Mouse (Mus musculus): ENCODE data around the gene Gsn. TPM values are rescaled to one million over a fixed set of nuclear protein-coding genes. Genes with fewer than 3 reads are reported as not detected.
A peak's percentile ranks its signal among the peaks of the same experiment; 100 is the strongest.

Gene Gsn
- total RNA-seq, 4 experiments from 2014 or later: 584 to 827 (median 671) TPM

DNA sequence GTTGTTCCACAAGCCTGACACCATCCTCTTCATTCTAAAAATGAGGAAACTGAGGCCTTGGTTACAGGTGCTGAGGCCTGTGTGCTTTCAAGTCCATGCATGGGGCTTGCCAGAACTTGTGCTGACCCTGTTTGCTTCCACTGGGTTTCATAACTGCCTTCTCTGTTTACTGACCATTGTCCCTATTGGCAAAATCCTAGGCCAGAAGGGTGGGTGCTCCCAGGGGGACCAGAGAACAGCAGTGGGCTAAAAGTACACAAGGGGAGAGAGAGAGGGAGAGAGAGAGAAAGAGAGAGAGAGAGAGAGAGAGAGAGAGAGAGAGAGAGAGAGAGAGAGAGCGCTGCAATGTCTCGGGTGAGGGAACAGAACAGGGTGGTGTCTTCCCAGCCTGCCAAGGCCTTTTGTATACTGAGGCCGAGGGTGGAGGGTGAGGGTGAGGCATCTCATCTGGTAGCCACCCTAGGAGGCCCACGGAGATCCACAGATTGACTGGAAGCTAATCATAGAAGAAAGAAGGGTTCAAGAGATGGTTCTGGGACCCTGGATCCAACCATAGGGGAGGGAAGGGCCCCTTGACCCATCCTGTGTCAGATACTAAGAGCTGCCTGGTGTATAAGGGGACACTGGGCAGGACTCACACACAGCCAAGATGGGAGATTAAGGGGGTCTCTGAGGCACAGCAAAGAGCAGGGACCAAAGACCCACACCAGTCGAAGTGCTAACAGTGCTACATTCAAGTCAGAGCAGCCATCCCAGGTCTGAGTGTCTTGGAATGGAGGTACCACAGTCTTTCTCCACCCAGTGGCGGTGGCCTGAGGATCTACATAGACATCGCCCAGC, 22.4 kb downstream of the Gsn start:
- no peak for DNase-seq (ENCODE audit: low spot score)

DNA sequence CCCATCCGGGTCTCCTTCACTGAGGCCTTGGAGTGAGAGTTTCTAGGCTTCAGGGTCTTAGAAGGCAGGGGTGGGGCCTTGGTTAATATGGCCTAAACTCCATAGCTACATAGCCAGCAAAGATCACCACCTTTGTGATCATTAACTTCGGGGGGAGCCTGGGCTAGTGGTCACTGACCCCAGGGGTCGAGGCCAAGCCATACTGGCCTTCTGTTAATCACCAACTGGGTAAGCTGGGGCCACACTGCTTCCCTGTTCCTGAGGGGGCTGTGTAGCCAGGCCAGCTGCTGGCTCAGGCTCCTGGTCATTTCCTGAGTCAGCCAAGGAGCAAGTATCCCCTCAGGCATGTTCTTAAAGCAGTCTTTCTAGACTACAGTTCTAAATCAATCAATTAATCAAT, 23.8 kb downstream of the Gsn start:
- DNase-seq (ENCODE audit: low spot score): no peak

DNA sequence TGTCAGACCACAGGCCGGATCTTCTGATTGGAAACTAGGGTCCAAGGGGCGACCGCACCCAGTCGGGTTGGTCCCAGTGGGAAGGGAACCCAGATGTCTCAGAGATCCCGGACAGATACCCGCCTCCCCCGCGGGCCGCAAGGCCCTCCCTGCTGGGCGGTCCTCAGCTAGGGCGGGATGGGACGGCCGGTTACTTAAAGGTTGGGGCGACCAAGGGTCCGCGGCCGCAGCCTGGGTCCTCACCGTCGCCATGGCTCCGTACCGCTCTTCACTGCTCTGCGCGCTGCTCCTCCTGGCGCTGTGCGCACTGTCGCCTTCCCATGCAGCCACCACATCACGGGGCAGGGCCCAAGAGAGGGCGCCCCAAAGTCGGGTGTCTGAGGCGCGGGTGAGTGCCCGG, 26.0 kb downstream of the Gsn start:
- DNase-seq (ENCODE audit: low spot score): peak; percentile 78

DNA sequence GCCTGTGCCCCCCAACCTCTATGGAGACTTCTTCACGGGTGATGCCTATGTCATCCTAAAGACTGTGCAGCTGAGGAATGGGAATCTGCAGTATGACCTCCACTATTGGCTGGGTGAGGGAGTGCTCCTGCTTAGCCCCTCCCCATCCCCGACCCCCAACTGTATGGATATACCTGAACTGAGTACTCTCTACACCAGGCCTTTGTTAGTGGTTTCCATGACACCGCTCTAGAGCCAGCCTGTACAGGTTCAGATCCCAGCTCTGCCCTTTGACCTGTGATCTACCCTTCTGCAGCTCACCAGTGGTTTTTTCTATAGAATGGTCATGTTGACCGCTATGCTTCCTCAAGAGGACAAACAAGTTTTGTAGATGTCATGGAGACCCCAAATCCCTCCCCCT, 27.8 kb downstream of the Gsn start:
- DNase-seq (ENCODE audit: low spot score): no peak

DNA sequence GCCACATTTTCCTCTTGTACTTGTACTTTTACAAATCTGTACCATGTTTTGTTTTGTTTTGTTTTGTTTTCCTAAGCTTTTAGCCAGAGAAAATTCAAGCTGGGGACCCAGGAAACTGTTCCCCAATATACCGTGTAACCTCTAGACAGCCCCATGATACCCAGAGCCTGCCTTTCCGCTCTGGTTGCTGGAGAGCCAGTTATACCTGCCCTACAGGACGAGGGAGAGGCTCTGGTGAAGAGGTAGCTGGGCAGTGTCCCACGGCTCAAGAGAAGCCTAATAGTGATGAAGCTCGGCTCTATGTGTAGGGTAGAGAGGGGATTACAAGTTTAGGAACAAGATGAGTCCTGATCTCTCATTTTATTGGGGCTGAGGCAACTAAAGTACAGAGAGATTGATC, 29.0 kb downstream of the Gsn start:
- DNase-seq (ENCODE audit: low spot score): no peak

DNA sequence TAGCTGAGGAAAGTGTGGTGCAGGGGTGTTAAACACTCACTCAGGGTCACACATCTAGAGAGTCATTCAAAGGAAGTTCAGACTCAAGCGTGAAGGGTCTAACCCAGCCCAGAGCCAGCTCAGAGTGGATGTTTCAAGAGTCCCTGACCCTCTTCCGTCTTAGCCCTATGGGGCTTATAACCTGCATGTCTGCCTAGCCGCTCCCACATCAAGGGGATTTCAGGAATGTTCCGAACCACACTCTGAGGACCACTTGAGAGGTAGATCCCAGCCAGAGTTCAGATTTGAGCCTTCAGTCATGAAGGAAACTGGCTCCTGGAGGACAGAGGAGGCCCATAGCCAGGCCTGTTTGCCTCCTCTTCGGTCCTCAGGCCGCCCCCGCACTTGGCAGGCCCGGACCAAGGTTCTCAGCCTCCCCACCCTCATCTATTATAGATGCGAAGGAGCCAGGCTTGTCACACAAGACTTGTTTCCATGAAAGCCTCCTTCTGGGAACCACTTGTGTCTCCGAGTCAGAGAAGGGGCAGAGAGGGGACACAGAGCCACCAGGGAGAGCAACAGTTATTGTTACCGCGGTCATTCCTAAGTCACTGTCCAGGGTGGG, 30.9 kb downstream of the Gsn start:
- DNase-seq (ENCODE audit: low spot score): no peak

DNA sequence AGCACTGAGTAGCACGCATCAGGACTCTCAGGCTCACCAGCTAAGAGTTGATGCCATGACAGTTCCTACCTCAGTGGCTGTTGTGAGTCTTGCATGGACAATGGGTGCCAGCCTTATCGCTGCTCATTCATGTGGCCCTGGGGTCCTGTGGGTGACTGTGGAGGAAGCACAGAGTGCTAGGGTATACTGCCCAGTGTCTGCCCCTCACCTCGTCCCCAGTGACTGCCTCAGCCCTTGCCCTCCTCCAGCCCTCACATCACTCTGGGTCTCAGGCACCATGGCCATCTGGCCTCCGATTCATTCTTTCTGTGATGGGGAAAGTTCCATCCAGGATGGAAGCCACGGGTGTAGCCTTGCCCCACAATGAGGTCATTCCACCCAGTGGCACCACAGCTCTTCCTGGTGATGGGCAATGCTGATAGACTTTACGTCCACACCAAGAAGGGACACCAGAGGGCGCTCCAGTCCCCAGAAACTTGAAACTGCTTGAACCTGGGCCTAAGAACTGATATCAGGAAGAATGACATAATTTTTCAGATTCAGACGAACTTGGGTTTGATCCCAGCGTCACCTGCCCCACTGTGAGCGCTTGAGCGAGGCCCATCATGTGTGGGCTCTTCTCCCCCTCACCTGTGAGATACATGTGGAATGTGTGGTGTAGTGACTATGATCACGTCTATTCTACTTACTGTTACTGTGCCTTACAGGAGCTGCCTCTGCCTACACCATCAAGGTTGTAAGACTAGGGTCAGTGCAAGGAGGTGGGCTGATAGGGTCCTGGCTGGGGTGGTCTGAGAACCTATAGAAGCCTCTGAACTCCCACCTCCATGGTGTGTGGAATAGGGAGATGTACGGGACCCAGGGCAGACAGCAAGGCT, 32.8 kb downstream of the Gsn start:
- DNase-seq (ENCODE audit: low spot score): peak; percentile 77

DNA sequence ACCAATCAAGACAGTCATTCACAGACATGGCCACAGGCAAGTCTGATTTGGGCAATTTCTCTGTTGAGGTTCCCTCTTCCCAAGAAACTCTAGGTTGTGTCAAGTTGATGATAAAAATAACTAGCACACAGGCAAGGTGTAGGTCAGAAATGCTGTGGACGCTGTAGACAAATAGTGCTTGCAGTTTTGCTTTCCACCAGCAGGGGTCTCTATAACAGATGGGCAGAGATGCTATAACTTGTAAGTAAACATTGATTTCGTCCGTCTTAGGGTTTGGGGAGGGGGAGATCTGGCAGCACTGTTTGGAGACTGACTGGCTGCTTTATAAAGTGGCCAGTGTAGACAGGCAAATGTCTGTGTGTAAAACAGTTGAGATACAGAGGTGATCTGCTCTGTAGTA, 35.7 kb downstream of the Gsn start:
- DNase-seq (ENCODE audit: low spot score): no peak

DNA sequence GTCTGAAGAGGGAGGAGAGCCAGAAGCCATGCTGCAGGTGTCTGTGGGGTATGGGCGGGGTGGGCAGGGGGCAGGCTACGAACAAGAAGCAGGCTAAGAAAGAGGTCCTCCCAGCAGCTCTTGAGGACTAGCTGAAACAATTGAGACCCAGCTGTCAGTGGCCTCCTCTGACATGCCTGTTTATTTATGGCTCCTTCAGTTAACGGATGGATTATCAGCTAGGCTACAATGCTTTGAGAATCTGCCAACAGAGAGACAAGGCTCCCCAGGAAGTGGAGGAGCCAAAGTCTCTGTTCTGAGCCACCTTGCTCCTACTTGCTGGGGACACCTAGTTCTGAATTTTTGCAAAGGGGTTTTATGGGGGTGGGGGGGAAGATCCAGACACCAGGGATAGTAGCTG, 36.5 kb downstream of the Gsn start:
- DNase-seq (ENCODE audit: low spot score): no peak

DNA sequence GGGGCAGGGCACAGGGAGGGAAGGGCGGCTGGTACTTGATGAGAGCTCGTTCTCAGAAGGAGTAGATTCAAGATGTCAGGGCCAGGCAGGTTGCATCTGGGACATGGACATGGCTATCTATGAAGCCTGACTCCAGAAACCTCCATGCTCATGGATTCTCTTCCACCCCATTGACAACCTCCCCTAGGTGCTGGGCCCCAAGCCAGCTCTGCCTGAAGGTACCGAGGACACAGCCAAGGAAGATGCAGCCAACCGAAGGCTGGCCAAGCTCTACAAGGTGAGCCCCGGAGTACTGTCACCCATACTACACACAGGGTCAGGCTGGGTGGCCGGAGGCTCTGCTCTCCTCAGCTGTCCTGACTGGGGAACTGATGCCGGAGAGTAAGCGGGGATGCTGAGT, 37.1 kb downstream of the Gsn start:
- no peak for DNase-seq (ENCODE audit: low spot score)

DNA sequence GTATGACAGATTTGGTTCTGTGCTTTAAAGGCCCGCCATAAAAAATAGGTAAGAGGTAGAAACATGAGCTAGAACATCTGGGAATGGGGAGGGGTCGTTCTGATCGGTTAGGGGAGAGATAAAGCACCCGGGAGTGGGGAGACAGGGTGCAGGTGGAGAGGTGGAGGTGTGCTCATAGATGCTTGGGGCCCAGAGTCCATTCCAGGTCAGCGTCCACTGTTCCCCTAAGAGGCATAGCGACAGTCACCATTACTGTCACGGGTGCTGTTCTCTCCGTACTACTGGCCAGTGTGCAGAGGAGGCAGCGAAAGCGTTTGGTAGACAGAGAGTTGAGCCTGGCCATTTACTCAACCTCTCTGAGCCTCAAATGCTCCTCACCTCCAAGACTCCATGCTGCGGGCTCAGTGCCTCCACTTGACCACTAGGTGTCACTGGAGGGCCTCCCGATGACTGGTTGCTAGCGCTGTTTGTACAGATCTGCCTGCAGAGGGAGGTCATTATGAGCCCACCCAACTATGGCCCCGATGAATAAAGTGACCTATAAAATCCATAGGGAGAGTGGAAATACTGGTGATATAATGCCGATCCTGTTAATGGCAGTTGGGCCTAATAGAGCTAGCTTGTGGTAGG, 41.6 kb downstream of the Gsn start:
- DNase-seq (ENCODE audit: low spot score): peak; percentile 78

DNA sequence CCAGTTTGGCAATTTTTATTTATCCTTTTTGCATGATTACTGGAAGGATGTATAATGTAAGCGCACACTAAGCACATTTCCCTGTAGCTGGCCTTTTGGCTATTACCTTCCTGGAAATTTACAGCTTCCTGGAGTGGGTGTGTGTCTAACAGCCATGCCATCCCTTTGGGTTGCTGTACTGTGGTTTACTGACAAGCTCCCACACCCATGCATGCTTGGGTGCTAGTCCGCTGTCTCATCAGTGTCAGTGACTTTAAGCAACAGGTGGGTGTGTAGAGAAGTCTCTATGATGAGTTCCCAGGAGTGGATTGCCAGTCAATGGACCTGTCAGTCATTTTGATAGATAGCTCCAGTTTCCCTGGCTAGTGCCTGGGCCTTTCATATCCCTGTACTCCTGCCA, 43.3 kb downstream of the Gsn start:
- DNase-seq (ENCODE audit: low spot score): no peak

DNA sequence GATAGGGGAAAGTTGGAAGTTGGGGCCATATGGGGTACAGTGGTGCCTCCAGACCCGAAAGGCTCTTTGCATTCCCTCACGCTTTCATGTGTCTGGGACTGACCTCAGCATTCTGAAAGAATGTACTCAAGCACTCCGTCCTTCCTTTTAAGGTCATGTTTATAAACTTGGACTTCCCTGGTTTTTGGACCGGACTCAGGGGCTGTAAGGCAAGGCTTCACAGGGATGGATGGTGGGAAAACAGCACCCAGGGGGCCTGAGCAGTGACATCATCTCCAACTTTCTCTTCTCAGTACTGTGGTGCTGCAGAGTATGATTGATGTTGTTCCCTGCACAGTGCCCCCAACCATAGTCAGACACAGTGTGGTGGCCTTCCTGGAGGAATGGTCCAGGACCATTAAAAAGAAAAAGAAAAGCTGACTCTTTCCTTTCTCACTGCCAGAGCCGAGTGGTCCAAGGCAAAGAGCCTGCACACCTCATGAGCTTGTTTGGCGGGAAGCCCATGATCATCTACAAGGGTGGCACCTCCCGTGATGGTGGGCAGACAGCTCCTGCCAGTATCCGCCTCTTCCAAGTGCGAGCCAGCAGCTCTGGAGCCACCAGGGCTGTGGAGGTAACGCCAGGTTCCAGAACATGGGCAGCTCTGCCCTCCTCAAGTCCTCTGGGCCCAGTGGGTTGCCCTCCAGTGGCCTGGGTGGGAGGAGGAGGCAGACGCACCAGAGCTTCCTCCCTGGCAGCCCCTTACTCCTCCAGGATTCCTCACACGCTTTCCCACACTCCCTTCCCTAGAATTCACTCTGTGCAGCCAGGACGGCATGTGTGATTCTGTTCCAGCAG, 46.1 kb downstream of the Gsn start:
- DNase-seq (ENCODE audit: low spot score): no peak

DNA sequence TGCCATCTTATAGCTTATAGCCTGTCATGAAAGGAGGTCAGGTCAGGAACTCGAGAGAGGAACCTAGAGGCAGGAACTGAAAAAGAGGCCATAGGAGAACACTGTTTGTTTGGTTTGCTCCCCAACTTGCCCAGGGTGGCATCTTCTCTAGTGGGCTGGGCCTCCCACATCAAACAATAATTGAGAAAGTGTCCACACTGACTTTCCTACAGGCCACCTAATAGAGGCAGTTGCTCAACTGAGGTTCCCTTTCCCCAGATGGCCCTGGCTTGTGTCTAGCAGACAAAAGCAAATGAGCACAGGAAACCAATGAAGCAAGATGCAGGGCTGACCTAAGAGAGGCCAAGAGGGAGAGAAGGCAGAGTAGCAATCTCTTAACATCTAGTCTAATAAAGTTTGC, 52.0 kb downstream of the Gsn start:
- DNase-seq (ENCODE audit: low spot score): no peak

DNA sequence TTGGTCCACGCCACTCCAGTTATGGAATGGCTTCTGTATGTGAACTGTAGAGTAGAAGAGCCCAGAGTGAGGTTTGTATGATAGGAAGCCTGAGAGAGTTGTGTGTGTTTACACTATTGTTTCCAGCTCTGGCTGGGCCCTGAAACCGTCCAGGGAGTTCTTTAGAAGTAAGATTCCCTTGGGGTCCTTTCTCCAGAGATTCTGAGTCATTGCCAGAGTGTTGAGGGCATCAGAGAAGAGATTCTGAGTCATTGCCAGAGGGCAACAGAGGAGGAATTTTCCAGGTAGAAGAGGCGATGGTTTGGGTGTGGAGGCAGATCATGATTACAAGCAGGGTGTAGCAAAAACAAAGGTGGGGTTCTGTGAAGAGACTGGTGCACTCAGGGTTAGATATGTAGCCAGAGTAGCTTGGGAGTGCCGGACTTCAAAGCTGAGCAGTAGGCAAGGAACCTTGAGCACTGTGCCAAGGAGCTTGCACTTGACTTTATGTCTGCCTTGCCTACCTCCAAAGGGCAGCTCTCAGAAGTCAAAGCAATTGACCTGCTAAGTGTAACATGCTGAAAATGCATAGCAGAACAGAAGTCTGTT, 53.8 kb downstream of the Gsn start:
- DNase-seq (ENCODE audit: low spot score): no peak

DNA sequence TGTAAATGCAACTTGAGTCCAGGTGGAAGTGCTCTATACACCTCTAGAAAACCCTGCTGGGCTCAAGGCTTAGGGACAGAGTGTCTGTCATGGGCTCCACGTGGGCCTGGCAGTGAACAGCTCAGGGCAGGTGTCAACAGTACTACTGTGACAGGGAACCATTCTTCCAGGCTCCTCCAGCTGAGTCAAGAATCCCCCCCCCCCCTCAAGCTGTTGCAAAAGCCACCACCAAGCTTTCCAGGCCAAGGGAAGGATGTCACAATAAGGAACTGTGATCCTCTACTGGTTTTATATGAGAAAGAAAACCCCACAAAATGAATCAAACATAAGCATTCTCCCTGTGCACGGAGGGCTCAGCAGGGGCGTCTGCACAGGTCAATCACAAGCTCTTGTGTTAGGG, 58.1 kb downstream of the Gsn start:
- no peak for DNase-seq (ENCODE audit: low spot score)

DNA sequence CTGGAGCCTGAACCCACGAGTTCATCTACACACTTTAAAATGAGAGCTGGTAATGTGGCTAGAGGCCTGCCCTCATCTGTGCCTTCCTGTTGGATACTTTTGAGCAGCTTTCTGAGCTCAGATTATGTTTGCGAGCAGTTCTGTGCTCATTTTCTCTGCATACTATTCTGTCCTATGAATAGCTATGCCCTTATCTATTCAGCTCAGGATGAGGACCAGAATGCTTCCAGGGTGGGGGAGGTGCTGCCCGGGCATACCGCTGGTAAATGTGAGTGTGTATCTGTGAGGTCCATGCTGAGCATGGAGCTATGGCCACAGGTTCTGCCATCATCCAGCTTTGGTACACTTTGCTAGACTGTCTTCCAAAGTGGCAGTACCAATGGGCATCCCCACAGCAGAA, 61.4 kb downstream of the Gsn start:
- DNase-seq (ENCODE audit: low spot score): no peak

DNA sequence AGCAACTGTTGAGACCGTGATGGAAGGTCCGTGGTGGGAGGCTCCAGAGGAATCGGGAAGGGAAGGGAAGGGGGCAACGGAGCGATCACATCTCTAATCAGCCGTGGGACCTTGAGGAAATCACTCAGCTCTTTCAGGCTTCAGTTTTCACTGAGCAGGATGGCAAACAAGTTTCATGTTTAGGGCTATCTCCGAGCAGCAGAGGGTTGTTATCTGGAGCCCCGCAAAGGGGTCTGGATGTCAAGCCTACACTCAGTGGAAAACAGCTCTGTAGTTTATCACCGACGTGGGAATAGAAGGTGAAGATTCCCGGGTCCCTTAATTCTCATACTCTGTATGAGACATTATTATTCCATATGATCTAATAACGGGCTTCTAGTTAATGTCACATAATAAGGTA, 62.2 kb downstream of the Gsn start:
- DNase-seq (ENCODE audit: low spot score): no peak

DNA sequence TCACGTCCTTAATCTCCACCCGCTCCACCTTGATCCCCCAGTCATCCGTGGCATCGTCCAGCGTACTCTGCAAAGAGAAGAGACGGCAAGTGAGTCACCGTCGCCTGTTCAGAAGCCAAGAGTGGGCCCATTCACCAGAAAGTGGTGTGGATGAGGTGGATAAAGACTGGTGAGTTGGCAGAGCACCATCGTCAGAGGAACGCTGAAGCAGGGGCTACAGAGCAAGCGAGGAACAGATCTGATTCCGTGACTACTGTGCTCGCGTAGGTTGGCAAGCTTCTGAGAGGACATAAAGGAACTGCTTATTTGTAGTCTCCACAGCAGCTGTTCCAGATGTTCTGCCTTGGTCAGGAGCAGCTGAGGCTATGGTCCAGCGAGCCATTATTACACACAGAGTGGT, 64.2 kb downstream of the Gsn start:
- DNase-seq (ENCODE audit: low spot score): no peak

DNA sequence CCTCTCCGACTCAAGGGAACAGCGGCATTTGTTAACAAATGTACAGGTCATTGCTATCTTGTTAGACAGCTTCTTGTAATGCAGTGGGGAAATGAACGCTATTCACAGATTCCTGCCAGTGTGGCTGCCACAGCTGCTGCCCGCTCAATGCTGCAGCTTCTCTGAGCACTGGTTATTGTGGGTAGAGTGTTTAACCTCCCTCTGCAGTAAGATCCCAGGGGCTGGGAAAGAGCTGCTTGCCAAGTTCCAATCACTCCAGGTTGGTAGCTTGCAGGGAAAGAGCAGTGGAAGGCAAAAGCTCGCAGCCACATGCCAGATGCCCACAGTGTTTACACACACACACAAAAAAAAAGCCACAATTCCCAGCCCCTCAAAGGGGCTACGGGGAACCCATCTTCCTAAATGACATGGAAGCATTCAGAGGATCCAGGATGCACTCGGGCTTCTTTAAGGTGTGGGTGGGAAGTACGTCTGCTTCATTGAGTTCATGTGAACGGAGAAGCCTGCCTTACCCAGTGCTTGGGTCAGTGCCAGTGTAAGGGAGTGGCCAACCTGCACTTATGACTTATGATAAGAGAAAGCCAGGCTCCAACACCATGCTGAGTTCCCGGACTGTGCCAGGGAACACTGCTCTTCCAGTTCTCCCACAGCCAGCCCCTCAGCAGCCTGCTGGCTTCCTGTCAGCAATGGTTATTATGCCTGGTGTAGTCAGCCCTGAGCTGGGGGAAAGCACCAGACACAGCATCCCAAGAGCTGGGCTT, 66.4 kb downstream of the Gsn start:
- peak; percentile 68 for DNase-seq (ENCODE audit: low spot score)

Data from heart, adult 8-10 months (tissue).